Mouse (Mus musculus) kidney, postnatal 0 days (tissue): ENCODE measurements around the gene Myo16. TPM values are rescaled to one million over a fixed set of nuclear protein-coding genes. Genes with fewer than 3 reads are reported as not detected.

Source experiments
- ATAC-seq: fragments of 200-750 bp; cut with Nextera tagmentation; replicated peaks from 2 replicates; pipeline ENCODE4 v1.8.0; 2017; ENCODE audit warnings: low read depth, moderate number of reproducible peaks, moderate TSS enrichment, moderate library complexity; ENCODE audit not compliant: low FRiP score
- DNase-seq: peaks from one replicate; pipeline ENCODE4 v3.0.0-alpha.2; 2016; ENCODE audit warnings: low spot score
- H3K27ac ChIP-seq: fragments of 300-500 bp; sonication (generic); 2 replicates; pipeline ENCODE4 v1.5.1; 2014; ENCODE audit warnings: mild to moderate bottlenecking
- H3K27me3 ChIP-seq: fragments of 300-500 bp; sonication (generic); 2 replicates; pipeline ENCODE4 v1.6.1; 2014; ENCODE audit warnings: low read length, mixed read lengths; ENCODE audit not compliant: insufficient read depth
- H3K36me3 ChIP-seq: fragments of 300-500 bp; sonication (generic); 2 replicates; pipeline ENCODE4 v1.6.1; 2014; ENCODE audit warnings: low read length, mixed read lengths; ENCODE audit not compliant: insufficient read depth
- H3K4me1 ChIP-seq: fragments of 300-500 bp; sonication (generic); replicated peaks from 2 replicates; pipeline ENCODE4 v1.6.1; 2014; ENCODE audit warnings: antibody characterized with exemption, low read length, mixed read lengths; ENCODE audit not compliant: insufficient read depth
- H3K4me2 ChIP-seq: fragments of 300-500 bp; sonication (generic); 2 replicates; pipeline ENCODE4 v1.6.1; 2014; ENCODE audit warnings: mild to moderate bottlenecking, low read length, moderate library complexity, mixed read lengths
- H3K4me3 ChIP-seq: fragments of 300-500 bp; sonication (generic); replicated peaks from 2 replicates; pipeline ENCODE4 v1.5.1; 2014; ENCODE audit warnings: low read depth, low read length
- H3K9ac ChIP-seq: fragments of 300-500 bp; sonication (generic); 2 replicates; pipeline ENCODE4 v1.6.1; 2014; ENCODE audit warnings: low read depth, low read length
- H3K9me3 ChIP-seq: fragments of 300-500 bp; sonication (generic); replicated peaks from 2 replicates; pipeline ENCODE4 v1.6.1; 2016; ENCODE audit warnings: low read length, inconsistent platforms, mixed read lengths
- CTCF ChIP-seq: IDR thresholded peaks from 2 replicates; pipeline ENCODE4 v1.5.1; 2016; ENCODE audit warnings: antibody characterized with exemption, low read depth, mild to moderate bottlenecking, moderate library complexity
- WGBS: fragments of 180-500 bp; shearing (Covaris S2); extraction: QIAGEN DNeasy Blood & Tissue Kit; methylation state at CpG from one replicate; pipeline ENCODE4 v1.1.7; 2014; 5-methylcytosine and 5-hydroxymethylcytosine counted together
- polyA plus RNA-seq: library from polyadenylated mRNA; unstranded; fragments of >200 nt; fragmentation: Nextera tagmentation; extraction: Ambion mirVana; gene quantifications from 2 replicates; pipeline ENCODE4 v1.2.1, GENCODE M21; 2015

Myo16 gene
- polyA plus RNA-seq, 1 experiment from 2014 or later = 0.08 TPM

DNA sequence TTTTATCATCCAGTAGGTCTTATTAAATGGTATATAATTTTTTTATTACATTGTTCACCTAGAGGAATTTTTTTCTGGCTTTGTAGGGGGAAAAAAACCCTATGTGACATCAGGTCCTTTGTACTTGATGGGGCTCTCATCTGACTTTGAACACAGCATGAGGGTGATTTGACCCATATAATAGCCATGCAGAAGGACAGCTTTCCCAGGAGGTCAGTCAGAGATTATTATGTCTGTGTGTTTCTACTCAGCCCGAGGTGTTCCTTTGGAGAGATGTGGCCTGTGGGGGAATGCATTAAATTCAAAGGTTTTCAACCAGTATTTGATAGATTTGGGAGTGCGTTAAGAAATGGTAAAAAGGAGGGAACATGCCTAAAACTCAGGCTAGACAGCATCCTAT is 71.3 kb downstream of the Myo16 start:
- 0 out of 2 replicates have a peak, but pooled peaks cover 4% of the 10 kb centered on the region for H3K4me1 ChIP-seq
- H3K9me3 ChIP-seq = no peaks in the 10 kb centered on the region
- DNase-seq = no peak
- H3K9ac ChIP-seq = no peak overlapping the region
- H3K36me3 ChIP-seq = no peaks in the 10 kb centered on the region
- 64% methylated on average over 2 of the region's 2 CpGs for WGBS
- TF ChIP-seq CTCF = no peak
- H3K4me2 ChIP-seq = no peak overlapping the region
- no peak overlapping the region for H3K4me3 ChIP-seq
- ATAC-seq = no peak
- no peaks in the 10 kb centered on the region for H3K27me3 ChIP-seq
- no peak overlapping the region for H3K27ac ChIP-seq

DNA sequence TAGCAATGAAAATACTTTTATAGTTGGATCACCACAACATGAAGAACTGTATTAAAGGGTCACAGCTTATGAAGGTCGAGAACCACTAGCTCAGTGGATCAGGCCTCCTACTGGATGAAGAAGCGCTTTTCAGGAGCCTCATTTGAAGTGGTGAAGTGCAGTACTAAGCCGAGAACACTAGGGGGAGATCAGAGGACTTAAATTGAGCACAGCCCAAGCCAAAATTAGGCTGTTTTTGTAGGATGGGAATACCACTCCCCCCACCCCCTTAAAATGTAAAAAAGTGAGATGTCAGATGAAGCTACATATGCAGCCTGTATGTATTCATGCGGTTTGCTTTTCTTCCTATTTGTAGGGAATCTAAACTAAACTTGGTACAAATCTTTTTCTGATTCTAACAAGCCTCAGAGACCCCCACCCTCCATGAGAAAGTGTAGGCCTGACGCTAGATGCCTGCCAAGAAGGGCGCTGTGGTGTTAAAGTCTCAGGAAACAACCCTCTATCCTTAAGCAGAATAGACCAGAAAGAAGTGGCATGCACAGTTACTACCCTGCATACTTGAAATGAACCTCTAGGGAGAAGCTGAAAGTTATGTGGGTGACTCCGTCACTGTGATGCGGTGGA is 77.1 kb downstream of the Myo16 start:
- Histone ChIP-seq H3K9ac (no peak overlapping the region), H3K4me2 (no peak overlapping the region), H3K27ac (no peak overlapping the region), H3K27me3 (no peaks in the 10 kb centered on the region), H3K9me3 (no peaks in the 10 kb centered on the region), H3K36me3 (no peaks in the 10 kb centered on the region), H3K4me1 (no peaks in the 10 kb centered on the region), H3K4me3 (no peak overlapping the region)
- DNase-seq (peak; percentile 87), ATAC-seq (peak; percentile 25; the same call in 1 of the 2 replicates)
- 53% methylated on average over 8 of the region's 8 CpGs for WGBS
- TF ChIP-seq CTCF = peak; percentile 83

DNA sequence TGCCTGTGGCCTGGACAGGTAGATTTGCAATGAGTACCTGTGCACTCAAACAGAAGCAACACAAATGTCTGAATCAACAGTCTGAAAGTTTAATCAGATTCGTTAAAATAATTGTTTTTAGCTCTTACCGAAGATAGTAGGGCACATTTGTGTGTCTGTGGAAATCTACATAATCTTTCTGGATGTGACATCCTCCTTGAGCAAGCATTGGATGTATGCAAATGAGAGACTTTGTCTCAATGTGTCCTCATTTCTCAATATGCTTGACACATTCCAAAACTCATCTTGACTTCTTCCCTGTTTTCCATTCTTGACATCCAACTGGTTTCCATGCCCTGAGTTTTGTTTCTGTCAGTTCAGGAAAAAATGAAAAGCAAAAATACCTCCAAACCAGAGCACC is 80.8 kb downstream of the Myo16 start:
- Histone ChIP-seq H3K4me1 (no peaks in the 10 kb centered on the region), H3K9ac (no peak overlapping the region), H3K27ac (no peak overlapping the region), H3K4me2 (no peak overlapping the region), H3K36me3 (no peaks in the 10 kb centered on the region), H3K4me3 (no peak overlapping the region), H3K9me3 (no peaks in the 10 kb centered on the region), H3K27me3 (no peaks in the 10 kb centered on the region)
- 78% methylated on average over 2 of the region's 2 CpGs for WGBS
- TF ChIP-seq CTCF = no peak
- DNase-seq (no peak), ATAC-seq (no peak)

DNA sequence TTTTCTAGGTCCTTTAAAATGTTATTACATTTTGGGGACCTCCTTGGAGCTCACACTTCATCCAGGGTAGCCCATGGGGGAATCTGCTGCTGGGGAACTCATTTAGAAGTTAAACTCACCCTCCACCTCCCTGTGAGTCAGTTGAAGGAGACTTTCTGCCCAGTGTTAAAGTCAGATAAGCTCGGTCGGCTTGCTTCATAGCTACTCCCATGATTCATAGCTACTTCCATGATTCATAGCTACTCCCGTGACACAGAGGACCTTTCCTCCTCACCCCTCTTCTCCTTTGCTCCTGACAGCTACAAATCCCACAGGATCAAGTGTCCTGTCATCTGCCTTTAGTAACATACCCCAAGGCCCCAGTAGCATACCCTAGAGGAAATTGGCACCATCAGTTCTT is 89.6 kb downstream of the Myo16 start:
- Histone ChIP-seq H3K4me3 (no peak overlapping the region), H3K36me3 (no peaks in the 10 kb centered on the region), H3K4me2 (no peak overlapping the region), H3K27me3 (no peaks in the 10 kb centered on the region), H3K27ac (no peak overlapping the region), H3K9ac (no peak overlapping the region), H3K4me1 (no peaks in the 10 kb centered on the region), H3K9me3 (no peaks in the 10 kb centered on the region)
- 26% methylated on average over 3 of the region's 3 CpGs for whole genome bisulfite sequencing
- TF ChIP-seq CTCF = no peak
- no peak for DNase-seq
- no peak for ATAC-seq

DNA sequence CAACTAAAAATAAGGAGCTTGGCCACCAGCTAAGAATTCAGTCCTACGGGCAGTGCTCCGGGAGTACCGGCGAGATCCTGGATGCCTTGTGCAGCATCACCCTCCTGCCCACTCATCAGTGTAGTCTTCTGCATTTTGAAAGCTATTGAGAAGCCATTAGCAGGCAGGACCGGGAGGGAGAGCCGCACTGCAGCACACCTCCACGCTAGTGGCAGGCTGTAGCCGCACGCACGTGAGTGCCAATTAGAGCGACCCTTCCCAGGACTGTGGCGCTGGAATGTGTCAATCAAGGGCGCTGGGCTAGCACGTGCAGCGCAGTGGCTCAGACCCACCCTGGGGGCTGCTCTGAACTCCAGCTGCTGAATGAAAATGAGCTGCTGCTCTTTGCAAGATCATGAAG is 95.4 kb downstream of the Myo16 start:
- DNase-seq = no peak
- H3K4me2 ChIP-seq = no peak overlapping the region
- no peak overlapping the region for H3K9ac ChIP-seq
- ATAC-seq = no peak
- no peak overlapping the region for H3K27ac ChIP-seq
- 0 out of 2 replicates have a peak, but pooled peaks cover 5% of the 10 kb centered on the region for H3K4me1 ChIP-seq
- H3K9me3 ChIP-seq = no peaks in the 10 kb centered on the region
- no peaks in the 10 kb centered on the region for H3K36me3 ChIP-seq
- H3K27me3 ChIP-seq = peaks cover 7% of the 10 kb centered on the region; the same call in 1 of the 2 replicates
- TF ChIP-seq CTCF = no peak
- 5% methylated on average over 15 of the region's 15 CpGs for WGBS
- no peak overlapping the region for H3K4me3 ChIP-seq

DNA sequence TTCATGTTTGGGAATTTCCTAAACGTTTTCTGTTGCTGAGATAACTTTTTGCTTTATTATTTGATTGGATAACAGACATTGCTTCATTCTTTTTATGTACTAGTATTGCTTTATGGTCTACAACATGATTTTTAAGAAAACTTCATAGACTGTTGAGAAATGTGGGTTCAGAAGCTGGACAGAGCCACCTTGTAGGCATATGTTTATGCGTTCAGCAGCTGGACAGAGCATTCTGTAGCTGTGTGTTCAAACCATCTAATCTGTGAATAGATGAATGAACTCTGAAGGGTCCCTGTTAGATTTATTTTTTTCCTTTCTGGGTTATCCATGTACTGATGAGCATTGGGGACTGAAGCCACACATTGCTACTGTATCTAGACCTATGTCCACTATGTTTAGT is 102.0 kb downstream of the Myo16 start:
- no peaks in the 10 kb centered on the region for H3K9me3 ChIP-seq
- no peaks in the 10 kb centered on the region for H3K4me1 ChIP-seq
- no peaks in the 10 kb centered on the region for H3K27me3 ChIP-seq
- H3K9ac ChIP-seq = no peak overlapping the region
- peak; percentile 70 for DNase-seq
- TF ChIP-seq CTCF = no peak
- H3K4me2 ChIP-seq = no peak overlapping the region
- WGBS = 58% methylated on average over 2 of the region's 2 CpGs
- H3K4me3 ChIP-seq = no peak overlapping the region
- no peaks in the 10 kb centered on the region for H3K36me3 ChIP-seq
- H3K27ac ChIP-seq = no peak overlapping the region
- no peak for ATAC-seq

DNA sequence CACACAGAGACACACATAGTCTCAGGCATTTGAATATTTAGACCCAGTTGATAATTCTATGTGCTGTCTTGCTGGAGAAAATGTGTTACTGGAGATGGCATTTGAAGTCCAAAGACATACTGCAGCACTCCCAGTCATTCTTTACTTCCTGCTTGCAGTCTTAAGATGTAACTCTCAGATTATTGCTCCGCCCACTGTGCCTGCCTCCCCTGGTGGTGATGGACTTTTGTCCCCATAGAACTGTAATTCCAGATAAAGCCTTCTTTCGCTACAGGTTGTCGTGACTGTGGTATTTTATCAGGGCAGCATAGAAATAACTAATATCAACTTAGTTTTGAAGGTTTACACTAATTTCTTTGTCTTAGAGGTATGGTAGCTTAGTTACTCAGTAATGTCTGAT is 102.9 kb downstream of the Myo16 start:
- Histone ChIP-seq H3K4me2 (no peak overlapping the region), H3K27me3 (no peaks in the 10 kb centered on the region), H3K36me3 (no peaks in the 10 kb centered on the region), H3K4me1 (no peaks in the 10 kb centered on the region), H3K27ac (no peak overlapping the region), H3K9me3 (no peaks in the 10 kb centered on the region), H3K9ac (no peak overlapping the region), H3K4me3 (no peak overlapping the region)
- ATAC-seq (no peak), DNase-seq (no peak)
- 86% methylated on average over 3 of the region's 3 CpGs for WGBS
- TF ChIP-seq CTCF = no peak
